Mouse (Mus musculus) right cerebral cortex, postnatal 36 days (tissue): ENCODE measurements at regions not wholly inside any gene's neighbourhood (a gene's known extent, or its start where the extent isn't known, plus 50 kb on each side); places are given as distances from the start of the nearest gene placed in this dataset.
A peak's percentile ranks its signal among the peaks of the same experiment; 100 is the strongest.

Experiments
- DNase-seq, 2 experiments: peaks; one replicate each; pipeline ENCODE4 v3.0.0; 2022; ENCODE audit warnings: low spot score in 2 of 2, mixed read lengths in 1 of 2

DNA sequence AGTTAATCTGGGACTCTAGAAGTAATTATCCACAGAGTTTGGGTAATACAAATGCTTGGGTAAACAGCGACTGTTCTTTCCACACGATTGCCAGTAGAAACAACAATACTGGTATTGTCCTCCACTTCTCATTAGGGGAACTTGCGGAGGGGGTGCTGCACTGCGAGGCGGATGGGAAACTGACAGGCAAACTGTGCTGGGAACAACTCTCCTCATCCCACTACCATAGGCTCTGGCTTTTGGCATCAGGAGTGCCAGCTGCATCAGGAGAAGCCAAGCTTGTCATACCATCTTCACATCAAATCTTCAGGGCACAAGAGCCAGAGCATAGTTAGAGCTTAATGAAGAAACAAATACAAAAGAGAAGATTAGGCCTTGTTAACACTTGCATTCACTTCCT lies 349.2 kb upstream of the Tmem161b start:
- DNase-seq, result peak in 1 of 2 experiments; percentile 6

DNA sequence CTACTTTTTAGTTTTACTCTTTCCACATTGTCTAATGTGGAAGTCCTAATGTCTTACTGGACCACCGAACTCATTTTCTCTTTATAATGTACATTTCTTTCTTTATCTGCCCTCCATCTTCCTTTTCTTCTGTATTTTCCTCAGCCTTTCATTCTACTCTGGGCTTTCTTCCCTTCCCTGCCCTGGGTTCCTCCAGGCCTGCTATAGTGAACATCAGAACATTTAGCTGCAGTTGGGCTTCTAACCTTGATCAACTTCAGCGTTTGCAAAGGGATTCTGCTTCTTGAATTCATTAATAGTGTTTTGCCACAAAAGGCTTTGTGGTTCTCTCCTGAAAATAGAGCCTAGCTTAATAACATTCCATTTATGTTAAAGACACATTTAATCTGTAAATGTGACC lies 342.5 kb upstream of the Tmem161b start:
- DNase-seq, result no peak

DNA sequence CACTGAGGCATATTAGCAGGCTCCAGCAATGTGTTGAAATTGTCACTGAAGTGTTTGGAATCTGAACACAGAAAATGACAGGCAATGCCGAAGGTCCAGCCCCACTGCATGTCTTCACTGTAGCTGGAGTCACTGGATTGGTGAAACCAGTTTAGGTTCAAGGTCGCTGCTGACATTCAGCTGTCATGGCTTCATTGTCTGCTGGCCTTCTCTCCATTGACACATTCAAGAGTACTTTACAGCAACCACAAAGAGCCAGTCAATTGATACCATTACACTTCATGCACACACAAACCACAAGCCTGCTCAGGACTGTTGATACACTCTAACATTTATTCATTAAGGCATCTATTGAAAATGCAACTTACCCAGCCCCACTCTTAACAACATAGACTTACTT lies 341.8 kb upstream of the Tmem161b start:
- no peak for DNase-seq

DNA sequence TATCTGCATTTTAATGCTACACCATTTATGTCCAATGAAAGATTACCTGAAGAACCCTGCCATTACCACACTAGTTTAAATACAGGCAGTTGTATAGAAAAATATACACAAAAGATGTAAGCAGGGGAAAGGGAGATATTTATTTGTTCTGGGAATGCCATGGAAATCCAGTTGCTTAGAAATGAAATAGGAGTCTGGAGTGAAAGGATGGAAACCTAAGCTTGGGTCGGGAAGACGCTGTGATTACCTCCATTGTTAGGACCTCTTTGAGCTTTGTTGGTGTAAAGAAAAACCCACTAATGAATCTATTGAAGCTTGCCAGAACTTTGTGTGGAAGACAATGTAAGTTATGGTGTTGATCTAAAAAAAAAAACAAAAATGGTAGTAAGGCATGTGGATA lies 341.3 kb upstream of the Tmem161b start:
- no peak for DNase-seq

DNA sequence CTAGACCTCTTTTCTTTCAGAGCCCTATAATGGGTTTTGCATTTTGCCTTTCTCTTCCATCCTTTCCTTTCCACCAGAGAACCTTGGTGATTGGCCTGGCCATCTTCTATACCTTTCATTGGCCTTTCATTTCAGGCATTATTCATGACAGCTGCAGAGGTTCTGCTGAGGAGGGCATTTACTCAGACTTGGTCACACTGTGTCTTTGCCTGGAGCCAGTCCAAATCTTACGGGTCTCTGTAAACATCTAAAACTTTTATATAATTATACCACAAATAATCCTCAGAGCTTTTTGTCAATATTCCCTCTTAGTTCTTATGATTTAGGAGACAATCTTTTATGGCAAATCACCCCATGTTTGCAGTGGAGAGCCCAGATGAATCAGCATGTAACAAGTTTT lies 339.3 kb upstream of the Tmem161b start:
- DNase-seq, result no peak

DNA sequence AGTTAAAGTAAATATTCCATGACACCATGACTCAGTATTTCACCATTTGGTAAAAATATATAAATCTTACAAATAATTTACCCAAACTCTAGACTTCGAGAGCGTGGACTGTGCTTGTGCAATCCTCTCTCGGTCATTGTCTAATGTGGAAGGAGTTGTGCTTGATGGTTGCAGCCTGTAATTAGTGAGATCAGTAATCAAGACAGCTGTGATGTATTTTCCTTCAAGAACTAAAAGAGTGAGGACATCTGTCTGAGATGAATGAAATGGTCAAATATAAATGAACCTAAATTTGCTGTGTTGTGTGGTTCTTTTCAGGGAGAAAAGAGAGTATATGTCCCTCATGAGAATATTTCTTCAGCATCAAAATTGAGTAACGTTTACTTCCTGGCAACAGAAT lies 338.3 kb upstream of the Tmem161b start:
- no peak for DNase-seq

DNA sequence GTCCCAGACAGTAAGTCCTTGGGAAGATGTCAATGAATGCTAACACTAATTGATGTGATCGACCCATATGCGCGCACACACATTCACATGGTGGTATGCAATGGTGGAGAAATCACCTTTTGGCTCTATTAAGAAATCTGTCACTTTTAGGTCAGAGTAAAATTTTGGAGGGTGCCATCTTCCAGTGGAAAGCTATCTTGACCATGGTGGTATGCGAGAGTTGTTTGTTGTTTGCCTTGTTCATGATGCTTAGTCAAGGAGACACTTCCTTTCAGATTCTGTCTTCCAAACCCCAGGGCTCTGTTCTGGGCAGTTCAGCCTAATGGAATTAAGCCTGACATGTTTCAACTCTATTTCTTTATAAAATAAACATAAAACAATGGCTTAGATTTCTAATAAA lies 337.9 kb upstream of the Tmem161b start:
- DNase-seq, result no peak

DNA sequence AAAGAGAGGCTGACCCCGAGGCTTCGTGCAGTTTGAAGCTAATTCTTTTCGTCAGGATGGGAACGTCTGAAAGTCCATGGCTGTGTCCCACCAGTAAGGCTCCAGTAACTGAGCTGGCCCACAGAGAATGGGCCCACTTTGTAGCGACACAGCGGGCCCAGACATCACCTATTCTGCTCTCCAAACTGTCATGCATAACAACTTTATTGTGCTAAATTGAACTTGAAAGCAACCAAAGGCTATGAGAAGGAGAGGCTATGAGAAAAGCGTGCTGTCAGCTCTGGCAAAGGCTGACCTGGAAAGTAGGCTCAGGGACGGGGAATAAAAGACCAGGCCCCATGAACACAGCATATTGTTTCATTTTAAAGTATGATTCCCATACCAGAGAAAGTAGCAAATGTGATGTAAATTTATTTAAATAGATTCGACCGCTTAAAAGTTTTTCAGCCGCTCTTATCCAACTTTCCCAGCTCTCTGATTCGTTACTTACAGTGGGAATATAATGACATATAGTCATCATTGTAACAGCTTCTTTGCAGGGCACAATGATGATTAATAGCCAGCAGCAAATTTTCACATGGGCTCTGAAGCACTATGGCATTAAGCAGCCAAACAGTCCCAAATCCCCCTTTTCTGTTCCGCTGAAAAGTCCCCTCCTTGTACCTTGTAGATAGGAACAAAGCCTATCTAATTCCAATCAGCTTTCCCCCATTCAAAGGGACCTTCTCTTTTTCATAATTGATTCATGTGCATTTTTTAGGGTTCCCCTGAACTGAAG lies 337.1 kb upstream of the Tmem161b start:
- no peak for DNase-seq

DNA sequence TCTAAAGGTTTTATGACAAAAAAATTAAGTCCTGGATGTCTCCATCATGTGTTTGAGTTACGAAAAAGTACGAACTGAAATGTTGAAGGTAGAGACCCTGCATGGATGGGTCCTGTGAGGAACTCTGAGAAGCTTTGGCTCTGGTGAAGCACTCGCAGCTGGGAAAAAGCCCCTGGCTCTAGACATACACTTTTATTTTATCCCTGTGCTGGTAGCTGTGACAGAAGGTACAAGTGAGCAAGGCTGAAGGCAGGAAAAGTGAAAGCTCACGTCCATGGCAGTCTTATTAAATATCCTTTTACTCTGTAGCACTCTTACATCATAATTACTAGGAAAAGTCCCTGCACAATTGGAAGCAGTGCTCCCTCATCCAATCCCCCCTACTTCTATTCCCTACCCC lies 336.4 kb upstream of the Tmem161b start:
- no peak for DNase-seq

DNA sequence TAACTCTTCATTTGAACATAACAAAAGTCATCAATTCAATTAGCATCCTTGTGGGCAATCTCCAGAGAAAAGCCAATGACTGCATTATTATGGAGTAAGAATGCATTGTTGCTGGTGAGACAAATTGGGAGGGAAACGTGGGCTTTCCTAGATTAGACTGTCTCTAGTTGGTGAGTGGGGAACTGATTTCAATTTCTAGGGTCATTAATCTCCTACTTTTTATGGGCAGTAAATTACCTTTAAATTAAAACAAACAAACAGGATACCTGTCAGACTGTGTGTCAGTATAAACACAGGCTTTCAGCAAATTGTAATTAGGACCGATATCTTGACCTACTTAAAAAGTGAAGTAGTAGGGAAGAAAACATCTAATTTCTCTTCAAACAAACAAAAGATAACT lies 307.4 kb upstream of the Tmem161b start:
- no peak for DNase-seq

DNA sequence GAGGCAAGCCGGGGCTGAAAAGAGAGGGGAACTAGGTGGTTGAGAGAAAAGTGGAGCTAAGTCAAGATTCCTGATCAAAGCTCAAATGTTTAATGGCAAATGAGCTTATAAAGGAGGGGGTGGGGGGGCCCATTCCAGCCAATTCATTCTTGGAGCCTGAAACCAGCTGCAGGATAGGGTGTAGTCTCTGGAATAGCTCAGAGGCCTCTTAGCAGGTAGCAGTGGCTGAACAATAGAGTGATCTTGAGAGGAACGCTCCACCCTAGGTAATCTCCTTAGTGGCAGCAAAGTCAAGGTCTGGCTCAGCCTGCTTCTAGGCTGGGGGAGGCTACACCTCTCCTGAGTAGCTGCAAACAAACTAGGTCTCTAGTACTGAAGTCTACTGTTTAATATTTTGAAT lies 289.3 kb upstream of the Tmem161b start:
- no peak for DNase-seq

DNA sequence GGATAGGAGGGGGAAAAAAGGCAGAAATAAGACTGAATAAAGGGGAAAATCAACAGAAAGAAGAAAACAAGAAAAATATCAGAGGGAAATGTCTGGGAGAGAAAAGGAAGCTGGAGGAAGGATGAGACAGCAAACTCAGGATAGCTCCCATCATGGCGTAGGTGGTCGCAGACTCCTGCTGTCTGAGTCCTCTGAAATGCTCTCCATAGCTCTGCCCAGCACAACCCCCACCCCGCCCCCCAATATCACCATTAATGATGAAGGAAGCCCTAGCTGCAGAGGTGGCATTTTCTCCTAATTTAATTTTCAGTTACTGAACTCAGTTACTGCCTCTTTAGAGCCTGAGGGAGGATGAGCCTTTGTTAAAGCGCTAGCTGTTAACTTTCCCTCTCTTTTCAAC lies 275.6 kb upstream of the Tmem161b start:
- no peak for DNase-seq

DNA sequence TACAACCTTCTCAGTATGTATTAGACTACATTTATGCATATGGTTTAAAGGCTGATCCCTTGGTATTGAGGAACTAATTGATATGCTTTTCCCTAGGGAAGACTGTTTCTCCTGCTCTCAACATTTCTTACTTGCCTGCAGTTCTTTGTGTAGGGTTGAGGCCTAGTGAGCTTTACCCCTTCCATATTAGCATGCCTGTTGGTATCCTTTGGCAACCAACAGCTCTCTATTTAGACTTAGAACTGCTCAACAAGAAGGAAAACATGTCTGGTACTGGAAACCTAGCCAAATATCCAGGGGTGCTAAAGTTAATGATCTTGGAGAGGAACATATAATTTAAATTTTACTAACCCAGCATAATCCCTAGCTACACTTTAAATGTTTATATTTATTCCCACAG lies 270.9 kb upstream of the Tmem161b start:
- no peak for DNase-seq

DNA sequence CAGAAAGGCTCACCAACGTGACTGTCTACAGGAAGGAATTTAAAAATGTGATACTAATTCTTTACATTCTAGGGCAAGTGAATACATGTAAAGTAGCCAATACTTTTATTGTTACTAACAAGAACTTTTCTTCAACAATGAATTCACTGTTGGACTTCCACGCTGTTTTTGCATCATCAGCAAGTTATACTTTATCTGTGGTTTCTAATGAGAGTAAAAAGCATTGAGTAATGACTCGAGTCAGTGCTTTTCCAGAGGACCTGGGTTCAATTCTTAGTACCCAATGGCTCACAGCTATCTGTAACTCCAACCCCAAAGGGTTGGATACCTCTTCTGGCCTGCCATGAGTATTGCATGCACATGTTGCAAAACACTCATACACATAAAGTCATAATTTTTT lies 270.3 kb upstream of the Tmem161b start:
- no peak for DNase-seq

DNA sequence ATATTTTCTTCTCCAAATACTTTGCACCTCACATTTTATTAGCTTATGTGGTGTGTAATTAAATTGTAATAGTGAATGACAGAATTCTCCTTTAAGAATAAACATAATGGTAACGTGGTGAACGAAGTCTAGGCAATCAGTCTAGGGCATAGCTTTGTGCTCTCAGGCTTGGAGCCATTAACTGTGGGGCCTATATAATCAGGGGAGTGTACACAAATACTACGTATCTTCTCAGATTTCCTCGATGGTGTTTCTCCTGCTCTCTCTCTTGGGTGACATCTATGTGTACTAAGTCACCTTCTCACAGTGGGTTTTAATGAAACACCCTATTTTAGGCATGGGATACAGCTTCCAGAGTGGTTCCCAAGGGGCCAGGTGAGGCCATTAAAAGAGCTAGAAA lies 269.7 kb upstream of the Tmem161b start:
- DNase-seq, result no peak

DNA sequence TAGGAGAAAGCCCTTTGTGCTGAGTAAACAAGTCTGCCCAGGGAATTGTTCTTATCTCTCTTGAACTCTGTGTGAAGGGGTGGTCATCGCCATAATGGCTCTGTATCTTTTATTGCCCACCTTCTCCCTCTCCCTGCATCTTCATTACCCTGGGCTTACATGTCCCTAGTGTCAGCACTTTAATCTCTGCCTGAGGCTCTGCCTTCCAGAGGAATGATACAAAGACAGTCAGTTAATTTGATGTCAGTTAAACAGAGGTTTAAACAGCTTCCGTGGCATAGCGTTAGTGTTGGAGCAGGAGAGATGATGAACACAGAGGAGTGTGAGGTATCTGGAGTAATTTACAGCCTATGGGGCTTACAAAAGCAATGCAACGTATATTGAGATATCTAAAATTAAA lies 269.2 kb upstream of the Tmem161b start:
- no peak for DNase-seq

DNA sequence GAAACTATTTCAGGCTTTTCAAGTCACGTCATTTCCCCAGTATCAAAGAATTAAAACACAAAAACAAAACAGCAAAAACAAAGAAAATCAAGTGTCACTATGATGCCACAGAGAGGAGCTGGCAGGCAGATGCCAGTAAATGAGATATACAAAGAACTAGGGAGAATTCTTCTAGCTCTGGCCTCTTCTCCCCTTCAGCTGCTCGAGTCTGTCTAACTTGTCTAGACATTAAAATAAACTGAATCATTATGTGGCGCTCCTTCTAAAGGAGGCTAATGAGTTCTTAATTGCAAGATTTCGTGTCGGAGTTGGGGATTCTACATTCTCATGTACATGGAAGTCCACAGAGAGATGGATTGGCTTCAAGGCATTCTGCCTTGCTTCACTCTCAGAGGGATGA lies 266.4 kb upstream of the Tmem161b start:
- no peak for DNase-seq

DNA sequence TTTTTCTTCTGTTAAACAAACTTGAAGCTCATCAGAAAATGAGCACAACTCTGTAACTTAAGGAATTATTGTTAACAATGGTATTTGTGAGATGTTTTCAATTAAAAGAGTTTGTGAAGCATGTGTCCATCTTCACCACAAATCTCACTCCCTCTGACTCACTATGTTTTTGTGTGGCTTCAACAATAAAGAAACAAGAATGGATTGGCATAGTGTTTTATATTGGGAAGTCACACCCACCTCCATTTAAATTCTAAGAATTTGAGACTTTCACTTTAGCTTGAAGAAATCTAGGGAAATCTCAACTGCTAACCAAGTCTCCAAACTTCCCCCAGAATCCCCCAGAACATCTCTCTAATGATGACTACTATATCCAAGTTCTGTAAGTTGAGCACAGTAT lies 243.6 kb upstream of the Tmem161b start:
- no peak for DNase-seq

DNA sequence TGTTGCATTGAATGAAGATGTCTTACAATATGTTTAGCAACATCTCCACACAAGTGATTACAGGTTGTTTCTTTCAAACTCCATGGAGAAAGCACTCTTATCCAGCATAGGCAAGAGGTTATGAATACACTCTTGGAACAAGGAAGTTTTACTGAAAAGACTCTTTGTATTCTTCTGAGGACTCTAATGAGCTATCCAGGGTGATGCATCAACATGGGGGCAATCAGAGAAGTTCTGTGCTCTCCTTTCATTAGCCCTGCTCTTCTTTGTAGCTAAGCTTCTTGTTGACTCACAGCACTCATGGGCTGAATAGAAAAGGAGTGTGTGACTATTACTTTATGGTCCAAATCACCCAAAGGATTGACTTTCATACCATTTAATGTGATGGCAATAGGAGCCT lies 242.6 kb upstream of the Tmem161b start:
- DNase-seq, result no peak

DNA sequence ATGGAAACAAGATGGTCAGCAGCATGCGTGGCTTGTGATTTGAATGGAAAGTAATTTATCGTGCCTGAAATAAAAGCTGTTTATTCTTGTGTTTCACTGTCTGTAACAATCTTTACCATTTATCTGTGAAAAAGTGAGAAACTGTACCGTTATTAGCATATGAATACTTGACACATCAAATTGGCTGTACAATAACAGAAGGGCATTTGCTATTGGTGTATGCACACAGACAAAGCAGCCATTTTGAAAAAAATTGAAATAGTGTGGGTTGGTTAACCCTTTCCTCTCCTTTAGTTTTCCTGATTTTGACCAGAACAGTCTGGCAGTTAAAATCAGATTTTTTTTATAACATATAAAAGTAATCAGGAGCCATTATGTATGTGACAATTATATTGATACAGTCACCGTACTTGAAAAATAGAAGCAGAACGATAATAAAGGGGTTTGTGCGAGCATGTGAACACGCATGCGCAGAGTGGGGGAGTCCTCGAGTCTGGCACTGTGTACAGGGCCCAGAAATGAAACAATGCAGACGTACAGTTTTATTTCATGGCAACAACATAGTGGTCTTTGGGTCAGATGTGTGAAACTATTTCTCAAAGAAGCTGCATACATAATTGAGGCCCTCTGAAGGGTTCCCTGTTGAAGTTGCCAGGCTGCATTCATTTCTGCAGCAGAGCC lies 237.3 kb upstream of the Tmem161b start:
- DNase-seq, result peak in 1 of 2 experiments; percentile 8

DNA sequence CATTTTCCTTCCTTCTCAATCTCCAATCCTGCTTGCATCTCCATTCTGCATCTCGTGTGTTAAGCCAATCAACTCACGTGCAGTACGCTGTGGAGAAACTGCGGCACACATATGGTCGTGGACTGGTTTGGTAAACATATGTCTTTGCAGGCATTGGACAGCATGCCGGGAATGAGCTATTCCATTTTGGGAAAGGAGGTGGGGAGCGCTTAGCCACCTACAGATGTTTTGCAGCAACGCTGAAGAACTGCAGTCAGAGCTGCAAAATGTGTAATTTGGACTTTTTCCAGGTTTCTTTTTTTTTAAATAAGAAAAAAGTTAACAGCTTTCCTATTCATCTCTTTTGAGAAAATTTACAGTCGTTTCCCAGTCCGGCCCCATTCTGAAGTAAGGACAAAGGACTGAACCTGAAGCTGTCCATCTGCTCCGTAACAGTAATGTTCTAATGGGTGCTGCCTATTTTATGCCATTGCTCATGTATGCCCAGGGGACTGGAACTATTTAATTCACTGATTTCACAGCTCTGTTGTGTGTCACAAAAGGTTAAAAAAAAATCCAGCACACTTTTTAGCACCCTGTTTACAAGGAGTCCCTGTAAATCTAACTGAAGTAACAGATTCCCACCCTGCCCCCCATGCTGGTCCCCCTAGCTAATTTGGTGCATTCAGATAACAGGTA lies 234.2 kb upstream of the Tmem161b start:
- DNase-seq, result peak; percentile 67 to 83

DNA sequence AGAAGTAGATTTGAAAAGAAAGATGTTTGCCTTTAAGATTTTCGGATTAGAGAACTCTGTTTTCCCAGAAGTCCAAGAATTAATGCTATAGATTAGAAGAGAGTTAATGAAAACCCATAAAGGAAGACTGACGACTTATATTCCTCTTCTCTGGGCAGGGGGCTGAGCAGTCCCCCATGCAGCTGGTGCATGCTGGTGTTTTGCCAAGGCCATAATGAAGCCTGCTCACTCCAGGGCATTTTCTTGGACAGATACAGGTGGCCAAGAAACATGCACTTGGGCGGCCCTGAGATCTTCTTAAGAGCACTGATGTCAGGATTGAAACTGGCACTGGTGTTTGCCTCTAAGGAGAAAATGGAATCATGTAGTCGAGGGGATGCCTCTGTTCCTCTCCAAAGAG lies 233.6 kb upstream of the Tmem161b start:
- DNase-seq, result no peak
